Mouse (Mus musculus): ENCODE results near the gene Olfr1028. TPM values are rescaled to one million over a fixed set of nuclear protein-coding genes. Genes with fewer than 3 reads are reported as not detected.

Olfr1028 gene
- polyA plus RNA-seq (2014; fragmentation: Nextera tagmentation; extraction: Ambion mirVana) = not detected in 2 replicates

GRCm38 (mm10) chr2:85950137-85950536 is at the start of gene Olfr1028:
Gene Olfr1028 (plus strand): TSS chr2:85950437.
- H3K9me3 ChIP-seq (ENCODE audit: control insufficient read depth, low read length) = no peaks in the 10 kb centered on the region
- no peak for ATAC-seq (replicated peaks; ENCODE audit: low FRiP score)
- WGBS = 65% methylated on average over 1 of the region's 1 CpGs

GRCm38 (mm10) chr2:85904952-85905351 is 45.3 kb upstream of the Olfr1028 start, which contains the start of gene Olfr1024:
Gene Olfr1024 (minus strand): TSS chr2:85905052.
- Histone ChIP-seq H3K9me3 (ENCODE audit: control insufficient read depth, low read length) (no peaks in the 10 kb centered on the region), H3K27me3 (replicated peaks; ENCODE audit: control insufficient read depth, insufficient read depth, low read length) (no peaks in the 10 kb centered on the region), H3K36me3 (ENCODE audit: control insufficient read depth, insufficient read depth, low read length) (no peaks in the 10 kb centered on the region), H3K4me3 (ENCODE audit: low read depth, low read length) (no peak within 1 kb of the TSS), H3K4me1 (replicated peaks; ENCODE audit: control insufficient read depth, insufficient read depth, low read length) (no peaks in the 10 kb centered on the region), H3K27ac (ENCODE audit: low read depth, low read length) (no peak within 1 kb of the TSS), H3K9ac (ENCODE audit: low read depth, low read length) (no peak within 1 kb of the TSS), H3K4me2 (no peak within 1 kb of the TSS)
- 85% methylated on average over 3 of the region's 3 CpGs for WGBS
- DNase-seq (ENCODE audit: low spot score) (no peak), ATAC-seq (replicated peaks; ENCODE audit: low FRiP score) (no peak)

More at GRCm38 (mm10) chr2:85950137-85950536, at the start of gene Olfr1028:
- H3K4me3 ChIP-seq (ENCODE audit: low read depth, low read length) = no peak within 1 kb of the TSS
- DNase-seq (ENCODE audit: low spot score) = no peak
- H3K27me3 ChIP-seq (replicated peaks; ENCODE audit: control insufficient read depth, insufficient read depth, low read length) = no peaks in the 10 kb centered on the region
- no peaks in the 10 kb centered on the region for H3K36me3 ChIP-seq (ENCODE audit: control insufficient read depth, insufficient read depth, low read length)
- no peak within 1 kb of the TSS for H3K27ac ChIP-seq (ENCODE audit: low read depth, low read length)
- H3K4me2 ChIP-seq = no peak within 1 kb of the TSS
- H3K4me1 ChIP-seq (replicated peaks; ENCODE audit: control insufficient read depth, insufficient read depth, low read length) = no peaks in the 10 kb centered on the region
- no peak within 1 kb of the TSS for H3K9ac ChIP-seq (ENCODE audit: low read depth, low read length)

- ATAC-seq (replicated peaks; ENCODE audit: low FRiP score) = no peak
- Histone ChIP-seq H3K27me3 (replicated peaks; ENCODE audit: control insufficient read depth, insufficient read depth, low read length) (no peaks in the 10 kb centered on the region), H3K36me3 (ENCODE audit: control insufficient read depth, insufficient read depth, low read length) (no peaks in the 10 kb centered on the region), H3K4me2 (no peak overlapping the region), H3K9ac (ENCODE audit: low read depth, low read length) (no peak overlapping the region), H3K4me1 (replicated peaks; ENCODE audit: control insufficient read depth, insufficient read depth, low read length) (no peaks in the 10 kb centered on the region), H3K4me3 (ENCODE audit: low read depth, low read length) (no peak overlapping the region), H3K9me3 (ENCODE audit: control insufficient read depth, low read length) (no peaks in the 10 kb centered on the region), H3K27ac (ENCODE audit: low read depth, low read length) (no peak overlapping the region)
- no peak for DNase-seq (ENCODE audit: low spot score)
These were observed 37.0 kb upstream of the Olfr1028 start for GRCm38 (mm10) chr2:85913197-85913596.

- ATAC-seq (replicated peaks; ENCODE audit: low FRiP score) = no peak
- Histone ChIP-seq H3K4me3 (ENCODE audit: low read depth, low read length) (no peak within 1 kb of the TSS), H3K4me1 (replicated peaks; ENCODE audit: control insufficient read depth, insufficient read depth, low read length) (no peaks in the 10 kb centered on the region), H3K4me2 (no peak within 1 kb of the TSS), H3K27ac (ENCODE audit: low read depth, low read length) (no peak within 1 kb of the TSS), H3K9me3 (ENCODE audit: control insufficient read depth, low read length) (no peaks in the 10 kb centered on the region), H3K9ac (ENCODE audit: low read depth, low read length) (no peak within 1 kb of the TSS), H3K27me3 (replicated peaks; ENCODE audit: control insufficient read depth, insufficient read depth, low read length) (no peaks in the 10 kb centered on the region), H3K36me3 (ENCODE audit: control insufficient read depth, insufficient read depth, low read length) (no peaks in the 10 kb centered on the region)
- no peak for DNase-seq (ENCODE audit: low spot score)
- 54% methylated on average over 1 of the region's 1 CpGs for WGBS
These were observed 35.3 kb upstream of the Olfr1028 start, which contains the start of gene Olfr1025-ps1 for GRCm38 (mm10) chr2:85914893-85915292. Gene Olfr1025-ps1 (plus strand): TSS chr2:85915193.

GRCm38 (mm10) chr2:85921258-85921657 is 29.0 kb upstream of the Olfr1028 start, which contains the start of gene Olfr1026:
Gene Olfr1026 (plus strand): TSS chr2:85921558.
- DNase-seq (ENCODE audit: low spot score) (no peak), ATAC-seq (replicated peaks; ENCODE audit: low FRiP score) (no peak)
- no peak within 1 kb of the TSS for H3K9ac ChIP-seq (ENCODE audit: low read depth, low read length)
- H3K4me3 ChIP-seq (ENCODE audit: low read depth, low read length) = no peak within 1 kb of the TSS
- H3K9me3 ChIP-seq (ENCODE audit: control insufficient read depth, low read length) = no peaks in the 10 kb centered on the region
- H3K4me2 ChIP-seq = no peak within 1 kb of the TSS
- H3K36me3 ChIP-seq (ENCODE audit: control insufficient read depth, insufficient read depth, low read length) = no peaks in the 10 kb centered on the region
- H3K27me3 ChIP-seq (replicated peaks; ENCODE audit: control insufficient read depth, insufficient read depth, low read length) = no peaks in the 10 kb centered on the region
- H3K27ac ChIP-seq (ENCODE audit: low read depth, low read length) = no peak within 1 kb of the TSS
- WGBS = 75% methylated on average over 3 of the region's 3 CpGs
- H3K4me1 ChIP-seq (replicated peaks; ENCODE audit: control insufficient read depth, insufficient read depth, low read length) = no peaks in the 10 kb centered on the region

- Histone ChIP-seq H3K4me1 (replicated peaks; ENCODE audit: control insufficient read depth, insufficient read depth, low read length) (no peaks in the 10 kb centered on the region), H3K4me2 (no peak within 1 kb of the TSS), H3K4me3 (ENCODE audit: low read depth, low read length) (no peak within 1 kb of the TSS), H3K9ac (ENCODE audit: low read depth, low read length) (no peak within 1 kb of the TSS), H3K9me3 (ENCODE audit: control insufficient read depth, low read length) (no peaks in the 10 kb centered on the region), H3K27ac (ENCODE audit: low read depth, low read length) (no peak within 1 kb of the TSS), H3K36me3 (ENCODE audit: control insufficient read depth, insufficient read depth, low read length) (no peaks in the 10 kb centered on the region), H3K27me3 (replicated peaks; ENCODE audit: control insufficient read depth, insufficient read depth, low read length) (no peaks in the 10 kb centered on the region)
- DNase-seq (ENCODE audit: low spot score) (no peak), ATAC-seq (replicated peaks; ENCODE audit: low FRiP score) (no peak)
- WGBS = 91% methylated on average over 2 of the region's 2 CpGs
These were observed 23.4 kb downstream of the Olfr1028 start, which contains the start of gene Olfr1029 for GRCm38 (mm10) chr2:85973595-85973994. Gene Olfr1029 (plus strand): TSS chr2:85973895.

- Histone ChIP-seq H3K36me3 (ENCODE audit: control insufficient read depth, insufficient read depth, low read length) (no peaks in the 10 kb centered on the region), H3K4me1 (replicated peaks; ENCODE audit: control insufficient read depth, insufficient read depth, low read length) (no peaks in the 10 kb centered on the region), H3K9me3 (ENCODE audit: control insufficient read depth, low read length) (no peaks in the 10 kb centered on the region), H3K9ac (ENCODE audit: low read depth, low read length) (no peak within 1 kb of the TSS), H3K4me2 (no peak within 1 kb of the TSS), H3K27ac (ENCODE audit: low read depth, low read length) (no peak within 1 kb of the TSS), H3K27me3 (replicated peaks; ENCODE audit: control insufficient read depth, insufficient read depth, low read length) (no peaks in the 10 kb centered on the region), H3K4me3 (ENCODE audit: low read depth, low read length) (no peak within 1 kb of the TSS)
- ATAC-seq (replicated peaks; ENCODE audit: low FRiP score) (no peak), DNase-seq (ENCODE audit: low spot score) (no peak)
- 71% methylated on average over 1 of the region's 1 CpGs for WGBS
These were observed 28.7 kb downstream of the Olfr1028 start, which contains the start of gene Olfr1030 for GRCm38 (mm10) chr2:85978976-85979375. Gene Olfr1030 (plus strand): TSS chr2:85979276.

GRCm38 (mm10) chr2:85990004-85990403 is 39.8 kb downstream of the Olfr1028 start, which contains the start of gene Olfr1031:
Gene Olfr1031 (plus strand): TSS chr2:85990304.
- Histone ChIP-seq H3K4me2 (no peak within 1 kb of the TSS), H3K9me3 (ENCODE audit: control insufficient read depth, low read length) (no peaks in the 10 kb centered on the region), H3K4me3 (ENCODE audit: low read depth, low read length) (no peak within 1 kb of the TSS), H3K4me1 (replicated peaks; ENCODE audit: control insufficient read depth, insufficient read depth, low read length) (no peaks in the 10 kb centered on the region), H3K36me3 (ENCODE audit: control insufficient read depth, insufficient read depth, low read length) (no peaks in the 10 kb centered on the region), H3K27ac (ENCODE audit: low read depth, low read length) (no peak within 1 kb of the TSS), H3K27me3 (replicated peaks; ENCODE audit: control insufficient read depth, insufficient read depth, low read length) (no peaks in the 10 kb centered on the region), H3K9ac (ENCODE audit: low read depth, low read length) (no peak within 1 kb of the TSS)
- no peak for ATAC-seq (replicated peaks; ENCODE audit: low FRiP score)
- DNase-seq (ENCODE audit: low spot score) = no peak
- WGBS = 52% methylated on average over 3 of the region's 3 CpGs
